Mouse (Mus musculus) spleen, embryonic (tissue): ENCODE measurements around the gene Vezf1.
"Not testable (repeated sequence)": the region's sequence is repeated elsewhere in the genome, so short reads cannot be mapped to it uniquely, and the experiment has no call there.

Experiments
- CTCF ChIA-PET: fragments of 350-600 bp; sonication (Branson Sonifier 250); formaldehyde crosslinking; loops from one replicate; lab custom pipeline; 2022; lab: Charles Lee

Vezf1 gene

GRCm38 (mm10) chr11:88067586-88068410 lies at the start of gene Vezf1:
Gene Vezf1 (plus strand): TSS chr11:88068279.
- CTCF ChIA-PET: no interaction called here

- CTCF ChIA-PET: interaction anchor here (0.7 kb wide), 1 partner anchor 57 kb away, joined by 3 read pairs; no protein-coding TSS in a partner anchor
Observed at GRCm38 (mm10) chr11:88023933-88024332, 44.1 kb upstream of the Vezf1 start.

- CTCF ChIA-PET: no interaction called here
Observed at GRCm38 (mm10) chr11:88027391-88028035, 40.6 kb upstream of the Vezf1 start.

GRCm38 (mm10) chr11:88028193-88028684 lies 39.8 kb upstream of the Vezf1 start:
- CTCF ChIA-PET: no interaction called here

- CTCF ChIA-PET: no interaction called here
Observed at GRCm38 (mm10) chr11:88030219-88030618, 37.9 kb upstream of the Vezf1 start.

GRCm38 (mm10) chr11:88030836-88031235 lies 37.2 kb upstream of the Vezf1 start:
- CTCF ChIA-PET: interaction anchor here (0.6 kb wide), 1 partner anchor 162 kb away, joined by 3 read pairs; no protein-coding TSS in a partner anchor

GRCm38 (mm10) chr11:88031753-88032152 lies 36.3 kb upstream of the Vezf1 start:
- CTCF ChIA-PET: no interaction called here

GRCm38 (mm10) chr11:88035970-88036369 lies 32.1 kb upstream of the Vezf1 start:
- CTCF ChIA-PET: interaction anchor here (0.6 kb wide), 1 partner anchor 236 kb away, joined by 3 read pairs; no protein-coding TSS in a partner anchor

- CTCF ChIA-PET: no interaction called here
Observed at GRCm38 (mm10) chr11:88036761-88037251, 31.3 kb upstream of the Vezf1 start.

GRCm38 (mm10) chr11:88037386-88037785 lies 30.7 kb upstream of the Vezf1 start:
- CTCF ChIA-PET: no interaction called here

- CTCF ChIA-PET: interaction anchor here (0.5 to 0.8 kb wide), 2 partner anchors 53 to 488 kb away, joined by 3 to 10 read pairs; no protein-coding TSS in a partner anchor
Observed at GRCm38 (mm10) chr11:88039066-88039465, 29.0 kb upstream of the Vezf1 start.

GRCm38 (mm10) chr11:88044314-88044713 lies 23.8 kb upstream of the Vezf1 start:
- CTCF ChIA-PET: no interaction called here

- CTCF ChIA-PET: not testable (repeated sequence)
Observed at GRCm38 (mm10) chr11:88045159-88045558, 22.9 kb upstream of the Vezf1 start.

- CTCF ChIA-PET: interaction anchor here (0.6 kb wide), 1 partner anchor 58 kb away, joined by 8 read pairs; no protein-coding TSS in a partner anchor
Observed at GRCm38 (mm10) chr11:88045878-88046277, 22.2 kb upstream of the Vezf1 start.

- CTCF ChIA-PET: interaction anchor here (0.6 kb wide), 1 partner anchor 58 kb away, joined by 8 read pairs; no protein-coding TSS in a partner anchor
Observed at GRCm38 (mm10) chr11:88046323-88046937, 21.6 kb upstream of the Vezf1 start.

GRCm38 (mm10) chr11:88046944-88047794 lies 20.9 kb upstream of the Vezf1 start, which contains the start of gene Srsf1:
Gene Srsf1 (plus strand): TSS chr11:88047373.
- CTCF ChIA-PET: no interaction called here

GRCm38 (mm10) chr11:88047871-88048531 lies 20.1 kb upstream of the Vezf1 start:
- CTCF ChIA-PET: no interaction called here

GRCm38 (mm10) chr11:88048961-88049670 lies 19.0 kb upstream of the Vezf1 start:
- CTCF ChIA-PET: no interaction called here

- CTCF ChIA-PET: no interaction called here
Observed at GRCm38 (mm10) chr11:88049732-88050131, 18.3 kb upstream of the Vezf1 start.
